Mouse (Mus musculus) heart, adult 18-20 months (tissue): ENCODE data around the gene Ildr1. TPM values are rescaled to one million over a fixed set of nuclear protein-coding genes. Genes with fewer than 3 reads are reported as not detected.

ENCODE experiments used
- DNase-seq, 2 experiments: peaks; one replicate each; pipeline ENCODE4 v3.0.0; 2021 to 2022; ENCODE audit warnings: mixed read lengths in 1 of 2
- total RNA-seq, 2 experiments: library from RNA; stranded (reverse); gene quantifications; 2 replicates each; pipeline ENCODE4 v1.2.3; 2021

The Ildr1 gene
- total RNA-seq, 2 experiments from 2014 or later, result 0.44 TPM; not detected in 1

GRCm38 (mm10) chr16:36771703-36772102 lies 77.9 kb downstream of the Ildr1 start:
- no peak for DNase-seq

DNA sequence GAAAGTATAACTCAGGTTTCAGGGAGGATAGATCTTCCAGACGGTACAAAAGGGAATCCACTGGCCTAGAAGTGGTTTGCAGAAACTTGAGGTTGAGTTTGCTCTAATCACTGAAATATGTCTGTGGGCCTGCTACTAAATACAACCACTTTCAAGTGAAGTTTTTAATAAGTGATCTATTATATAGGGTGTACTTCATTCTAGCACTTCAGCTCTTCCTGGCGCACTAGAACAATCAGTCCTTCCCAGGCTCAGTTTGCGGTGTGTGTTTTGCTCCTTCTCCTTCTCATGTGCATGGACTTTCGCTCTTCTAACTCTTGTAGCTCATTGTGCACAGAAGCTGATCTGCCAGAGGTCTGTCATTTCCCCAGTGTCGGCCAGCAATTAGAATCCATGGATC lies 79.2 kb downstream of the Ildr1 start:
- DNase-seq, result no peak

DNA sequence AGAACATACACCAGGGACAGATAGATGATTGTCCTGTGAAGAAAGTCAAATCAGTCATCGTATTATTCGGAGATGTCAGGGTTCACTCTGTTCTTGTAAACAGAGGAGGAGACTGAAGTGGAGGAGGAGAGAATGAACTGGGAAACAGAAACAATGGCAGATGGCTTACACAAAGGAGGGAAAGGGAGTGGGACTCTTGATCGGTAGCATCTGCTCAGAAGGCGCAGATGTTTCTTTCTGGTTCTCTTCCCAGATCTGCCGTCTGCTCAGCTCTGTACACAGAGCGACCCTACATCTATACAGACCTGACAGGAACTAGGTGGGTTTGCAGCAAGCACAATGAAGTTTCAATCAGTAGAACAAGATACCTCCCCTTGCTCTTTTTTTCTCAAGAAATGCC lies 81.9 kb downstream of the Ildr1 start:
- DNase-seq, result no peak

Other genes starting within 250 kb of the Ildr1 start
- gene Stfa3, start 238.6 kb upstream of the Ildr1 start, total RNA-seq, result not detected
- not detected for gene Casr, start 131.8 kb upstream of the Ildr1 start, total RNA-seq
- gene Cd86, start 27.9 kb upstream of the Ildr1 start, total RNA-seq, result 1 to 10 TPM in 1 of 2 experiments, under 1 TPM in 1; 0.87 to 1.8 TPM
- 1 to 10 TPM; 2.1 to 5.1 TPM for gene Slc15a2, start 91.0 kb downstream of the Ildr1 start, total RNA-seq
- gene Iqcb1, start 134.4 kb downstream of the Ildr1 start, total RNA-seq, result 10 to 100 TPM; 17.4 to 17.9 TPM
- 1 to 10 TPM; 1.2 to 1.5 TPM for gene Eaf2, start 181.0 kb downstream of the Ildr1 start, total RNA-seq
- 10 to 100 TPM; 41.5 to 41.8 TPM for gene Golgb1, start 181.2 kb downstream of the Ildr1 start, total RNA-seq
- 10 to 100 TPM in 1 of 2 experiments, 1 to 10 TPM in 1; 10.0 to 12.4 TPM for gene Hcls1, start 241.0 kb downstream of the Ildr1 start, total RNA-seq